Mouse (Mus musculus) megakaryocyte, embryonic 14.5 days (primary cell): ENCODE measurements around the gene 3110082I17Rik. TPM values are rescaled to one million over a fixed set of nuclear protein-coding genes. Genes with fewer than 3 reads are reported as not detected.

Source experiments
- H3K27me3 ChIP-seq: replicated peaks from 2 replicates; pipeline ENCODE3; 2012; ENCODE audit warnings: inconsistent platforms
- H3K36me3 ChIP-seq: replicated peaks from 2 replicates; pipeline ENCODE3; 2012; ENCODE audit warnings: low read length, inconsistent platforms, mixed read lengths
- H3K4me1 ChIP-seq: 2 replicates; pipeline ENCODE4 v1.6.1; 2012; ENCODE audit warnings: inconsistent platforms
- H3K4me3 ChIP-seq: replicated peaks from 2 replicates; pipeline ENCODE3; 2012; ENCODE audit warnings: moderate library complexity, mild to moderate bottlenecking, inconsistent platforms
- H3K9me3 ChIP-seq: 2 replicates; pipeline ENCODE4 v1.6.1; 2012; ENCODE audit warnings: inconsistent platforms
- FLI1 ChIP-seq: IDR thresholded peaks from 2 replicates; pipeline ENCODE4 v1.6.1; 2012; ENCODE audit warnings: low read length, inconsistent platforms, mixed read lengths
- GATA1 ChIP-seq: IDR thresholded peaks from 3 replicates; pipeline ENCODE4 v1.6.1; 2012; ENCODE audit warnings: mixed read lengths, low read length, inconsistent platforms, borderline replicate concordance
- polyA plus RNA-seq: library from polyadenylated mRNA; stranded (reverse); fragments of >175 nt; gene quantifications from 2 replicates; pipeline ENCODE4 v1.2.3, GENCODE M21; 2012; ENCODE audit warnings: low replicate concordance; ENCODE audit not compliant: insufficient read depth

Gene 3110082I17Rik
- polyA plus RNA-seq, 1 experiment: 41.2 TPM

DNA sequence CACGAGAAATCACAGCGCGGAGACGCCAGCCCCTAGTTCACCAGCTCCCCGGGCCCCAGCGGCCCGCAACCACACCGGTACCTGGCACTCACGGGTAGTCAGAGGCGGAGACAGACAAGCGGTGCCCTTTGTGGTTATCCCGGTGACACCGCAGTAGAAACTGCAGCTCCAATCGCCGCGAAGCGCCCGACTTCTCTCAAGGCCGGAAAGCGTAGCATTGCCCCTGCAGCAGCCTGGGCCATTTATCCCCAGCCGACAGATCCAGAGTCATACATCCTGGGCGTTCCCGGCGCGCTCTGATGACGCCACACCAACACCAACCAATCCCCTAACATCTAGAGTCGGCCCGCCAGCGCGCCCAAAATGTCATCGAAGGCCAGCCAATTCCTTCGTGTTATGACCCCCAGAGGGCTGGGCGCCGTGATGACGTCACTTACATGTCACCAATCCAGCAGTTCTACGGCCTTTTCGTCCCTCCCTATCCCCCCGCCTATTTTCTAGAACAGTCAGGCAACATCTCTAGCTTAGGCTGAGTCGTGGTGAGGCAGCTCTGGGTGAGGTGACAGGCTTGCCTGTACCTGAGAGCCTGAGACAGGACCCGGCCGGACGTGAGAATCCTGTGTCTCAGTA lies 24.0 kb upstream of the 3110082I17Rik start, which contains the start of gene Zfand2a:
Gene Zfand2a (minus strand): TSS at position 365 of the 630 bp plus-strand sequence.
- H3K4me3 ChIP-seq: peak within 1 kb of the TSS; percentile 99
- peaks cover 7% of the 10 kb centered on the region; the same call in 1 of the 2 replicates for H3K9me3 ChIP-seq

DNA sequence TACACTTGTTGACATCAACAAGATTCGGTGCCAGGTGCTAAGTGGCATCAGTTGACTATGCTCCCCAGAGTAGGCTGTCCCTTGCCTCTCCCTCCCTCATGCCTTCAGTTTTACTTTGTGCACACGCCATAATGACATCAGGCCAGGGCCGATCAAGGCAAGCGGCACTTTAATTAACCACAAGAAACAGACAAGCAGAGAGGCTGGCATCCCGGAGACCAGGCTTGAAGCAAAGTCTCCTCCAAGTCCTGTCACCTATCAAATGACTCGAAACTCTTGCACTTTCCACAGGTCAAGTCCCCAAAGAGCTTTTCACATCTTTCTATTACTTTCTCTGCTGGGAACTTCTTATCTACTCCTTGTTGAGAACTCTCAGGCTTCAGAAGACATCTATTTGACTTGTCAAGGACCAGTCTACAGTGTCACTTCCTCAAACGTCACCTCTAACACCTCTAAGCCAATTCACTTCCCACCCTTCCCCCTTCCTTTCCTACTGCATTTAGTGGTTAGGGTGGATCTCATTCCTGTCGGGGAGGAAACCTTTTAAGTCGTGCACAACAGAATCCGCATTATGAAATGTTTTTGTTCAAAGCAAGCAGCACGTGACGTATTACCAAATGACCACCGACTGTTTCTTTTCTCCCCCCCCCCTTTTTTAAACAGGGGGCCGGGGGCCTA lies 23.0 kb upstream of the 3110082I17Rik start:
- TF ChIP-seq GATA1 (no peak), FLI1 (no peak)
- H3K9me3 ChIP-seq: peaks cover 7% of the 10 kb centered on the region; the same call in 1 of the 2 replicates
- peaks cover 28% of the 10 kb centered on the region for H3K4me1 ChIP-seq
- peaks cover 2% of the 10 kb centered on the region for H3K27me3 ChIP-seq
- H3K36me3 ChIP-seq: peaks cover 44% of the 10 kb centered on the region
- peak overlapping the region; percentile 99 for H3K4me3 ChIP-seq

More for the DNA sequence above, 24.0 kb upstream of the 3110082I17Rik start, which contains the start of gene Zfand2a:
- TF ChIP-seq FLI1: 0 out of 2 replicates have a peak, but pooled peaks have one; percentile 10
- TF ChIP-seq GATA1: no peak
- H3K4me1 ChIP-seq: peaks cover 25% of the 10 kb centered on the region
- H3K27me3 ChIP-seq: peaks cover 4% of the 10 kb centered on the region
- H3K36me3 ChIP-seq: peaks cover 34% of the 10 kb centered on the region

DNA sequence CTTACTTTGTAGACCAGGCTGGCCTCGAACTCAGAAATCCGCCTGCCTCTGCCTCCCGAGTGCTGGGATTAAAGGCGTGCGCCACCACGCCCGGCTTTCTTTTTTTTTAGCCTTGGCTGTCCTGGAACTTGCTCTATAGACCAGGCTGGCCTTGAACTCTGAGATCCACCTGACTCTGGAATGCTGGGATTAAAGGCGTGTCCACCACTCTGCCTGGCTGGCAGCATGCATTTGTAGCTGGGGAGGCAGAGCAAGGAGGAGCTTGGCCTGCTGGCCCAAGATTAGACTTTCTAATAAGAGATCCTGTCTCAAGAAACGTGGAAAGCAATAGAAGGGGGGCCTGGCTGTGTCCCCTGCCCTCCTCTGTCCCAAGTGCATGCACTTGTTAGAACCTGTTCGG lies 20.1 kb upstream of the 3110082I17Rik start:
- TF ChIP-seq GATA1: no peak
- no peak for TF ChIP-seq FLI1
- Histone ChIP-seq H3K27me3 (no peaks in the 10 kb centered on the region), H3K4me3 (no peak overlapping the region), H3K36me3 (peaks cover 73% of the 10 kb centered on the region), H3K9me3 (no peaks in the 10 kb centered on the region), H3K4me1 (peaks cover 28% of the 10 kb centered on the region)

DNA sequence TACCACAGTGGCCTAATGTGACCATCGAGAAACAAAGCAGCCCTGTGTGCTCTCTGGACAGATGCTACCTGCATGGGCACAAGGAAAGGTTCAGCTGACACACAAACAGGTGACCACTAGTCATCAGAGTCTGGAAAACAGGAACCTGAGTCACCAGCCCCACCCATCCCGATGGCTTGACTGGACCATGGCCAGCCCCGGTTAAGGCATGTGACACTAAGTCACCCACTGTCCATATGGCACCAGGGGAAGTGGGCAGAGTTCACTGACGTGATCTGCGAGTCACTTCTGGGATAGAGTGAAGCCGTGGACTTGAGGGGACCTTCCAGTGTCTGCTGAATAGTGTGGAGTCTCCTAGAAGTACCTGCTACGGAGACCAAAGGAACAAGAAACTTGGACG lies 18.8 kb upstream of the 3110082I17Rik start:
- Histone ChIP-seq H3K27me3 (no peaks in the 10 kb centered on the region), H3K4me3 (peak overlapping the region; percentile 44), H3K36me3 (peaks cover 86% of the 10 kb centered on the region), H3K4me1 (peaks cover 23% of the 10 kb centered on the region), H3K9me3 (no peaks in the 10 kb centered on the region)
- TF ChIP-seq FLI1 (no peak), GATA1 (no peak)

DNA sequence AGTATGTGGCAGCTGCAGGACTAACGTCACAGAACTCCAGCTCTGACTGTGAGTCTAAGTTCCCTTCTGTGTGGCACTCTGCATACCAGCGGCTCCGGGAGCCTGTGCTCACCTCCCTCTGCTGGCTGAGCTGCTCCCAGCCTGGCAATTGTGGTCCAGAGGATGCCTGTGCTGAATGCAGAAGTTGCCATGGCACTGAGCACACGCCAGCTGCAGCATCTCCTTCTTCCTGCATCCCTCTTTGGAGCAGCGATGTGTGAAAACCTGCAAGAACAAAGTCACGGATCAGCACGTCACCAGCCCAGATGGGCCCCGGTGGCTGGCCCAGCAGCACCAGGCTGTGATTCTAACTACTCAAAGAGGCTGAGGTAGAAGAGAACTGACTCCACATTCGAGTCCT lies 14.4 kb upstream of the 3110082I17Rik start:
- no peaks in the 10 kb centered on the region for H3K9me3 ChIP-seq
- TF ChIP-seq GATA1 (no peak), FLI1 (no peak)
- H3K27me3 ChIP-seq: no peaks in the 10 kb centered on the region
- H3K4me1 ChIP-seq: peaks cover 3% of the 10 kb centered on the region; the same call in 1 of the 2 replicates
- H3K4me3 ChIP-seq: no peak overlapping the region
- H3K36me3 ChIP-seq: peaks cover 96% of the 10 kb centered on the region

DNA sequence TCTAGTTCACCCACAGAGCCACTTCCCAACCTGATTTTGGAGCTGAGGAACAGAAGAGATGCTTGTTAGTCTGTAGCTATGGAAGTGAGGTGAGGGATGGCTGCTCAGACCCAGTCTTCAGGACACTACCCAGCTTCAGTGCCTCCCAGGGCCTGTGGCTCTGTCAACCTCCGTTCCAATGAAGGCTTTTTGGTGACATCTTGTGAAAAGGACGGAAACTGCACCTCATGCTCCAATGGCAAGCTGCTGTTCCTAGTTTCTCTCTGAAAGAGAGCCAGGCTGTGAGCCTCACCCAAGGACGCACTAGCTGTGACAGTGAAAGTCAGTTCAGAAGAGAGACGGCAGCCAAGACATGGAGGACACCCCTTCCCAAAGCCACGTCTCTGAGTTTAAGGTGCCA lies 7.7 kb upstream of the 3110082I17Rik start:
- Histone ChIP-seq H3K36me3 (peaks cover 32% of the 10 kb centered on the region), H3K9me3 (no peaks in the 10 kb centered on the region), H3K4me3 (no peak overlapping the region), H3K4me1 (peaks cover 47% of the 10 kb centered on the region), H3K27me3 (no peaks in the 10 kb centered on the region)
- TF ChIP-seq GATA1: no peak
- no peak for TF ChIP-seq FLI1

DNA sequence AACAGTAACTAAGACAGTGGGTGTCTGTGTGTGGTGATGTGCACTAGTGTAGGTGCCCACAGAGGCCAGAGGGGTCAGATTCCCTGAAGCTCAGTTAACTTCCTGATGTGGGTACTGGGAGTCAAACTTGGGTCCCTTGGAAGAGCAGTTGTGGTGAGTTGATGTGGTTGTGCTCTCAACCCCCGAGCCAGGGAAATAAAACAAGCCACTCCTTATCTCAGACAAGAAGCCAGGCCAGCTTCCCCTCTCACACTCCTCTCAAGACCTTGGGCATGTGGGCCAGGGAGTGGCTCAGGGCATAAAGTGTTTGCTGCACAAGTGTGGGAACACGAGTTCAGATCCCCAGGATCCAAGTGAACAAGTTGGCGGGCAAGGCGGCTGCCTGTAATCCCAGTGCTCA lies 6.5 kb upstream of the 3110082I17Rik start:
- H3K4me1 ChIP-seq: peaks cover 47% of the 10 kb centered on the region
- peaks cover 20% of the 10 kb centered on the region for H3K36me3 ChIP-seq
- no peaks in the 10 kb centered on the region for H3K9me3 ChIP-seq
- H3K4me3 ChIP-seq: no peak overlapping the region
- no peaks in the 10 kb centered on the region for H3K27me3 ChIP-seq
- TF ChIP-seq GATA1: no peak

DNA sequence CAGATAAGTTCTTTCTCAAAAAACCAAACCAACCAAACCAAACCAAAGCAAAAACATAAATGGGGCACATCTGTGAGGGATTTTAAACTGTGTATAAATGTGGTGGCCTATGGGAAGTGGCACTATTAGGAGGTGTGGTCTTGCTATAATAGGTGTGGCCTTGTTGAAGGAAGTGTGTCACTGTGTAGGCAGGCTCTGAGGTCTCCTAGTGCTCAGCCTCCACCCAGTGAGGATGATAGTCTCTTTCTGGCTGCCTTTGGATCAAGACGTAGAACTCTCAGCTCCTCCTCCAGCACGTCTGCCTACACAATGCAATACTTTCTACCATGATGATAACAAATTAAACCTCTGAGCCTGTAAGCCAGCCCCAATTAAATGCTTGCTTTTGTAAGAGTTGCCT lies 6.0 kb upstream of the 3110082I17Rik start:
- H3K36me3 ChIP-seq: peaks cover 15% of the 10 kb centered on the region
- no peak for TF ChIP-seq GATA1
- no peak for TF ChIP-seq FLI1
- no peaks in the 10 kb centered on the region for H3K9me3 ChIP-seq
- H3K4me1 ChIP-seq: peaks cover 47% of the 10 kb centered on the region
- no peak overlapping the region for H3K4me3 ChIP-seq
- H3K27me3 ChIP-seq: no peaks in the 10 kb centered on the region

DNA sequence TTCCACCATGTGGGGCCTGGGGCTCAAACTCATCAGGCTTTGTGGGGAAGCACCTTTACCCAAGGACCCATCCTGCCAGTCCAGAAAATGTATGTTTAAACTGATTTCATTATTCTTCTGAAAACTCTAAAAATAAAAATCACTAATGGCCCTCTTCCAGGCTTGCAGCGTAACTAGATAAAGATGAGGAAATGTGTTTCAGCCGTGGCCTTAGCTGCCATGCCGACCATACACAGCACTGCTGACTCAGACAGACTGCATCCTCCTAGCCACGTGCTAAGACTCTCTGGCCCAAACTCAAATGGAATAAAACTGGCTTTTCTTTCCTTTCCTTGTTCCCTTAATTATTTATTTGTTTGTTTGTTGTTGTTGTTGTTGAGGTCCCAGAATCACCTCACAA lies 4.5 kb upstream of the 3110082I17Rik start:
- Histone ChIP-seq H3K9me3 (no peaks in the 10 kb centered on the region), H3K27me3 (no peaks in the 10 kb centered on the region), H3K4me3 (no peak overlapping the region), H3K4me1 (peaks cover 60% of the 10 kb centered on the region), H3K36me3 (peaks cover 4% of the 10 kb centered on the region)
- TF ChIP-seq FLI1 (no peak), GATA1 (no peak)

DNA sequence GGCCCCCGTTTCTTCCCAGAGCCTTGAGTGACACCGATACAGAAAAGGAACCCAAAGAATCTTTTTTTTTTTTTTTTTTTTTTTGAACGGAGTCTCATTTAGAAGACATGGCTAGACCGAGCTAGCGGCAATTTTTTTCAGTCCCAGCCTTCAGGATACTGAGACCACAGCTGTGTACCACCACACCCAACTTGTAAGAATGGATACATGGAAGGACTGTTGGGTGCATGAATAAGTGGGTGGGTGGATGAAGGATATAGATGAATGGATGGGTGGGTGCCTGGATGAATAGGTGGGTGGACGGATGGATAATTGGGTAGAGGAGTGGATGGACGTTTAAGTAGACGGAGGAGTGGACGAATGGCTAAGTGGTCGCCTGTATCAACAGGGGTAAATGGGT lies 389 bp downstream of the 3110082I17Rik start:
- Histone ChIP-seq H3K27me3 (no peaks in the 10 kb centered on the region), H3K36me3 (peaks cover 16% of the 10 kb centered on the region), H3K4me3 (peak overlapping the region; percentile 98), H3K9me3 (no peaks in the 10 kb centered on the region), H3K4me1 (peaks cover 67% of the 10 kb centered on the region)
- TF ChIP-seq FLI1: no peak
- no peak for TF ChIP-seq GATA1
